Mouse (Mus musculus): Measurements from ENCODE around the gene Ube2e1.
"Not testable (repeated sequence)": the region's sequence is repeated elsewhere in the genome, so short reads cannot be mapped to it uniquely, and the experiment has no call there.

Gene Ube2e1

DNA sequence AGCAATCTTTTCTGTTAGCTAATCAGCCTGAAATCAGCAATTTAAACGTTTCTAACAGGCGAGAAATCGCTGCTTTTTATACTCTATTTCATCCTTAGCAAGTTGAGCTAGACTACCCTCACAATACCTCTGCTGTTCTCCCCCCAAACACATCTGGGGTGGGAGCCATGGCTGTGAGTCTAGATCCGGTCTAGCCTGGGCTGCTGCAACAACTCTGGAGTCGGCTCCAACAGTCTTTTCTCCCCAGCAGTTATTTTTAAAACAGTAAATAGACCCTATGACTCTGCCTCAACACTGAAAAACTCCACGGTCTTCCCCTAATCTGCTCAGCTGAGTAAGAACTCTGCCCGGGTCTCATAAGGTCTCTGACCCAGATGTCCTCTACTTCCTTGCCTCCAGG lies 91.5 kb downstream of the Ube2e1 start:
- no peak for DNase-seq

DNA sequence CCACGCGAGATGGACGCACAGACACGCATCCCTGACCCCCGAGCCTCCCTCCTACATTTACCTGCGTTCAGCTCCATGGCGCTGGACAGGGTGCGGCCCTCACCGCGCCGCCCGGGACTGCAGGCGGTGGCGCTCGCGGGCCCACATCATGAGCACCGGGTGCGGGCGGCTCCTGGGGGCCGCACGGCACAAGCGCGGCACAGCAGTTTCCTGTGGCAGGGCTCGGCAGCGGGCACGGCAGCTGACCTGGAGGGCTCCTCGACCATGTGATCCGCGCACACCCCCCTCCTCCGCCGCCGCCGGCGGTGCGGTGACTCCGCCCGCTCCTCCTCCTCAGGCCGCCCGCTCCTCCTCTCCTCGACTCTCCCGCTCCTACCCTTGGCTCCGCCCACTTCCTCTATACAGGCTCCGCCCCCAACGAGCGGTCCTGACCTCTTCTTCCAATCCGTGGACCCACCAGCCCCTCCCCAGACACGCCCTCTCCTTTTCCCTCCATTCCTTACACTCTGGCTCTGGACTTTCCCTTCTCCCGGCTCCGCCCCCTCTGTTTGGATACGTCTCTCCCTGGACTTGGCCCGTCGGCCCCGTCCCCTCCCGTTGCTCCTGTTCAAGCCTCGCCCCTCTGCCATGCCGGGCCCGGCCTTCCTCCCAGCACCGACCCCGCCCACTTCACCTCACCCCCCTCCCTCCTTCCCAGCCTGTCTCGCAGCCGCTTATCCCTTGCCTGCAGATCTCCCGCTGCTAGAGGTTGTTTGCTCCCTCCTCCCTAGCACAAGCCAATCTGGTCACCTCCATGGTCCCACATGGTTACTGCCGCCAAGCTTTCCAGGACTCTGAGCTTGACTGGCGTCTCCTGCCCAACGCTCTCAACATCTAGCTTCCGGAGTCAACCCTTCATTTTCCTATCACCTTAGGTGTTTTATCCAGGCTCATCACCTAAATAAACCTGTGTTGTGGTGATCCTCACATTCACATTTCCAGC lies 92.6 kb downstream of the Ube2e1 start, which contains the start of gene Nr1d2:
Gene Nr1d2 (minus strand): TSS at position 378 of the 982 bp plus-strand sequence.
- DNase-seq: peak; percentile 97

DNA sequence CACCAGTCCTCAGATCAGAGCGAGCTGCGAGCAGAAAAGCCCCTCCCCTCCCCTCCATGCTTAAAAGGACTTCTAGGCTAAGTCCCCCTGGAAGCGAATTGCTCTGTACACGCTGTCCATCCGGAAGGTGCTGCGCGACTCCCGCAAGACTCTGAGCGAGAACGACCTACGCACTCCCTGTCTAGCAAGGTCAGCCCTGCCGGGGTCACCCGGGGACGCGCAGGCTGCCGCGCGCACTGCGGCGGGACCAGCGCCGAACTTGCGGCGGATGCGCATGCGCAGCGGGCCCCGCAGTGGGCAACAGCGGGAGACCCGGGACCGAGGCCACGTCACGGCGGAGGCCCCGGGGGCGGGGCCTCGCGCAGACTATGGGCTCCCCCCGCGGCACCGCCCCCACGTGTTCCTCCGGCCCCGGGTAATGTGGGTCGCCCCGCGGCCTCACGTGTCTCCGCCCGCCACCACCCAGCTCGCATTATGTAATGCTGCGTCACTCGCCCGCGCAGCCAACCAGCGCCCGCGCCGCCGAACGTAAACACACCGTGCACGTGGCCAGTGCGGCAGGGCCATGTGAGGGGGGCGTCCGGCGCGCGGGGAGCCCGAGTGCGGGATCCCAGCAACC lies 93.4 kb downstream of the Ube2e1 start:
- peak; percentile 95 for DNase-seq

DNA sequence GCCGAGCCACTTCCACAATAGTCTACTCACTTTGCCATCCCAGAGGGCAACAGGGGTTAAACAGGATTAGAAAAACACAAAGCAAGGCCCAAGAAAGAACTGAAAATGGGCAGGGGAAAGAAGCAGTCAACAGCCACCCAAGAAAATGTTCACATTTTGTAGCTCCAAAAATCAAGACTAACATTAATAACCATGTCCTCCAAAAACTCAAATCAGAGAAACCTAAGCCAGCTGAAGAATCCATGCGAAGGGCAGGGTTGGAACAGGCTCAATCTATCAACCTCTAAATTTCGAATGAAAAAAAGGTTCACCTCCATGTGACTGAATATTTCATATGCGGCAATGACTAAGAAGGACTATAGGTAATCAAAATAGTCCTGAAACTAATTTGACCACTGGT lies 94.3 kb downstream of the Ube2e1 start:
- DNase-seq: no peak

DNA sequence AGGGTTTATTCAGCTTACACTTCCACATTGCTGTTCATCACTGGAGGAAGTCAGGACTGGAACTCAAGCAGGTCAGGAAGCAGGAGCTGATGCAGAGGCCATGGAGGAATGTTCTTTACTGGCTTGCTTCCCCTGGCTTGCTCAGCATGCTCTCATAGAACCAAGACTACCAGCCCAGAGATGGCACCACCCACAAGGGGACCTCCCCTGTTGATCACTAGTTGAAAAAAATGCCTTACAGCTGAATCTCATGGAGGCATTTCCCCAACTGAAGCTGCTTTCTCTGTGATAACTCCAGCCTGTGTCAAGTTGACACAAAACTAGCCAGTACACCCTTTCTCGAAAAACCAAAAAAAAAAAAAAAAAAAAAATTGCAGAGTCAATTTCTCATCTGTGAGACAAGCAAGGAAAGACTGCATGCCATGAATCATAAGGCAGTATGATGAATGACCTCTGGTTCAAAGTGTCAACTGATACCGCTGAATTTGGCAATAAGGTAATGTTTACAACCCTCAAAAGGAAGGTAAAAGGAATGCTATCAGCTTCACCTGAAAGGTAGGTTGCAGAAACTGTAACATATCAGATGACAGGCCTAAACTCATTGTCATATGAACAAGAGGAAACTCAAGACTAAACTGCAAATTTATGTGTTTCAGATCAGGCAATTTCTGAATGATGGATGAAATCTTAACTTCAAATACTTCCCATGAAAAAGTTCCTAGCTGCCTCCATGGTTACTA lies 95.0 kb downstream of the Ube2e1 start:
- not testable (repeated sequence) for DNase-seq

DNA sequence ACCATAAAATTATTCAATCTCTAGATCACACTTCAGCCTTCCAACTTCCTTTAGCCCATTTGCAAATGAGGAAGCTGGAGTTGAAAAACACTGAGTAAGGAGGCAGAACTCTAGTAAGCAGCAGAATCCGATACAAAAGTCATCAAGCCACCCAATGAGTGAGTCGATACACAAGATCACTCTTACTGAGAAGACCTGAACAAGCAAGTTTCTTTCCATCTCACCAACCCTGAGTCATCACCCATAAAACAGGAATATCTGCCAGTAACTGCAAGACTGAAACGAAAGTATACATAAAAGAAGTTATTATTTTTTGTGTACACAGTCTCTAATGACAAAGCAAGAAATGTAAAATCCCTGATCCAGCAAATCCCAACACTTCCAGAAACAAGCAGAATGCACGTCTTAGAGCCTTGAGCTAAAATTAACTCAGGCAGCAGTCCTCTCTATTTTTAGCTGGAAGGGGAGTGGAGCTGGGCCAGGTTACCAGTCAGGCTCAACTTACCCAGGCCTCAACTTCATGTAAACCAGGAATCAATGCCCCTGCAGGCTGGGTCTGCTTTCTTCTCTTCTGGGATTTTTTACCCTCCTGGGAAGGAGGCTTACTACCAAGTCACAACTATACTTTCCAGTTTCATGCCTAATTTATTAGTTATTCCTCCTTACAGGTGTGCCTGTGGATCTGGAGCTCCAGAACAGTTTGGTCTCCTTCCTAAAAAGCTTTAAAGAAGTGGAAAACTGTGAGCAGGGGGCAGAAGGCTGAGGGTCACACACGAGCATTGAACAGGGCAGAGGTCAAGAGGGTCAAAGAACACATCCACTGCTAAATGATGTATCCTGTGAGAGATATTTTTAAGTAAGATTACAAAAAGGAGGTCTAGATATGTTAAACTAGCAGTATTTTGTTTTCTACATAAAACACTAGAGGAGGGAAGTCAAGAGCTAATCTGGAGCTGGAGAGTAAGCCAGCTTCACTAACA lies 97.4 kb downstream of the Ube2e1 start:
- DNase-seq: no peak

DNA sequence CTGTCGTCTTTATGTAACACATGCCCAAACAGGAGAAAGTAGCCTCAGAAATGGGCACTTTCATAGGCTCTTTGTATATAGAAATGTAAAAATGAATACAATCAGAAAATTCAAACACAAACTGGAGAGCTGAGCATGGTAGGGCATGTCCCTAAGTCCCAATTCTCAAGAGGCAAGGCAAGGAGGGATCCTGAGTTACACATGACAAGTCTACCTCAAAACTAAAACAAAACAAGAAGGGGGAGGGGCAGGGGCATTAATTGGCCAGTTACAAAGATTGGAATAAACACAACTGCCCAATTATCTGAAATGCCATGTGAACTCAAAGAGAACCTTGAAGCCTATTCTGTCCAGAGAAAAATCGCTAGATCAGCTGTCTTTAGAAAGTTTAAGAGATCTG lies 98.6 kb downstream of the Ube2e1 start:
- DNase-seq: no peak
